Mouse (Mus musculus): ENCODE measurements around the gene Ostc. TPM values are rescaled to one million over a fixed set of nuclear protein-coding genes. Genes with fewer than 3 reads are reported as not detected.

The Ostc gene
- 10 to 100 TPM; 63.4 to 67.6 TPM for total RNA-seq (2023)

DNA sequence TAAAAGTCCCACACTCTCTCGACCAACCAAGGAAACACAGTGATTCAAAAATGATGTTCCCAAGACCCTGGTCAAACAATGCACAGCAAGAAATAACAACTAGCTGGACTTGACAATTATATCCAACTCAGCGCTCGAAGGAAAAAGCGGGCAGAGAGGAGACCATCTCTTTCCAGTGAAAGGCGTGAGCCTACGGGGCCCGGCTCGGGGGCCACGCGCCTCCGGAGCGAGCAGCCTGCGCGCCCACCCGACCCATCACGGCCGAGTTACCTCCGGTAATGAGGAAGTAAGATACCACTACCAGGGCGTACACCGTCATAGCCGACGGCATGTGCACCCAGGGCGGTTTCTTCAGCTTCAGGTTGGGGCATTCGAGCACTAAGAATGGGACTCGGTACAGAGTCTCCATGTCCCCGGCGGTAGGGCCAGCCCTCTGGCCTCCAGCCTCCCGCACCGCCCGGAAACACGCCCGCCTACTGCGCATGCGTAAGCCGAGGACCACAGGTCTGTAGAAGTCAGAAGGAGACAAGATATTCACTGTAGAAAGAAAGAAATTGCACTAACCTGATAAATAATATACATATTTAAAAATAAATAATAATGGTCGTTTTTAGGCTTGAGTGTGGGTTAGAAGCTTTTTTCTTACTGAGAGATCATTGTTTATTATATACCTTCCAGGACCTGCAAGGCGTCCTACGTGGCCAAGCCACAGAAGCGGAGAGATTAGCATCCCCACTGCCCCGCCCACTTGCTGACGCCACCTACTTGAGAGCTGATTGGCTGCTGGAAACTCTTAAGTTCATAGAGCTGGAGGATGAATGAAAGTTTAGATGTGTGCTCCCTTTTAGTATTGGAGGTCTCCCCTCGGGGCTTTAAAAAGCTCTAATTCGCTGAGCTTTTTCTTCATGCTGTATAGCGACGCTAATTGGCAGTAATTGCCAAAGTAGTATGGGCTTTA is at the start of gene Ostc:
Gene Ostc (minus strand): TSS at position 478 of the 958 bp plus-strand sequence.

DNA sequence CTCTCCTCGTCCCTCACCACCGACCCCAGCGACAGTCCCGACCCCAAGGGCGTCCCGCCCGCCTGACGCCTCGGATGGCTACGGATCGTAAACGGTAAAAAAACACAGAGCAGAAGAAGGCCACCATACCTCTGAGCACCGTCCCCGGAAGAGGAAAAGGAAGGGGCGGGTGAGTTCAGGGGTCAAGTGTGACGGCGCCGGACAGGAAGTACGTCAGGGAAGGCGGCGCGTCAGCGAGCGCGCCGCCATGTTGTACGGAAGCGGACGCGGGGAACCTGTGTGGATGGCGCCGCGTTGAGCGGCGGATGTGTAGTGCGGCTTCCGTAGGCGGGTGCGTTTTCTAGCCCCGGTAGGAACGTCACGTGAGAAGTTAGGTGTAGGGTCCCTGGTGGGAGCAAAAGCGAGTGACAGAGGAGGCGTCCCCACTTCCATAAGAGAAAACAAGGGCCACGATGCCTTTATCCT is 21.0 kb upstream of the Ostc start, which contains the start of gene Rpl34:
Gene Rpl34 (minus strand): TSS at position 210 of the 465 bp plus-strand sequence.

Other genes starting within 250 kb of the Ostc start
- not detected for gene Etnppl, start 92.0 kb downstream of the Ostc start, total RNA-seq (2023)
- gene Rpl34, start 21.0 kb upstream of the Ostc start, total RNA-seq (2023), result 1,000 to 10,000 TPM; 1,568 to 1,608 TPM

Data from B cell, adult 67 days (primary cell).